Mouse (Mus musculus) yolk sac, embryonic 10.5 days (tissue): ENCODE measurements around the gene Art2b.
"Not testable (repeated sequence)": the region's sequence is repeated elsewhere in the genome, so short reads cannot be mapped to it uniquely, and the experiment has no call there.

Experiments
- DNase-seq: peaks from one replicate; pipeline ENCODE4 v3.0.0-alpha.2; 2017; ENCODE audit warnings: low spot score

Art2b gene

DNA sequence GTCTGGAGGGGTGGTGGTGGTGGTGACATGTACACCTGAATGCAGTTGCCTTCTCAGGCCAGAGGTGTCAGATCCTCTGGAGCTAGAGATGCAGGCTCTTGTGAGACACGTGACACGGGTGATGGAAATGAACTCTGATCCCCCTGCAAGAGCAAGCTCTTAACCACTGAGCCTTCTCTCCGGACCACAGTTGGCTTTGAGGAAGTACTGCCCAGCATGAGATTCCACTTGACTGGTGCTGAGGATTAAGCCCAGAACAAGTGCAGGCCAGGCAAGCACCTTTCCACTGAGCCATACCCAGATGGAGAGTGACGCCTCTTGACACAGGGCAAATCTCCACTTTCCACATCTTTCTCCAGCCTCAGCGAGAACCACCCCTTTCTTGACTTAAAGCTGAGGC is 26.0 kb downstream of the Art2b start:
- not testable (repeated sequence) for DNase-seq

DNA sequence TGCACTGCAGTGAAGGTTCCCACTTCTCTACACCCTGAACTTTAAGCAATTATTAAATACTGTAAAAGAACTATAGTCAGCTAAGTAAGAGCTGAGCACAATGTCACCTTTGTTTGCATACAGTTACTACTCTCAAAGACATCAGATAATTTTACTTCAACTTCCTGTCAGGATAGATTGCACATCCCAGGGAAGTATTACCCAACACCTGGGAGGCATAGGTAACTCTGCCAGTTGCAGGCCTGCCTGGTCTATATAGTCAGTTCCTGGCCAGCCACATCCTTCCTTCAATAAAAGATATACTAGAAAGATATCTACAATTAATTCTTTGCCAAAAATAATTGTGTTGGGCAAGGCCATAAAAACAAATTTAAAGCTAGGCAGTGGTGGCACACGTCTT is 28.0 kb downstream of the Art2b start:
- DNase-seq, result no peak

GRCm38 (mm10) chr7:101555473-101555872 is 29.9 kb downstream of the Art2b start:
- not testable (repeated sequence) for DNase-seq

DNA sequence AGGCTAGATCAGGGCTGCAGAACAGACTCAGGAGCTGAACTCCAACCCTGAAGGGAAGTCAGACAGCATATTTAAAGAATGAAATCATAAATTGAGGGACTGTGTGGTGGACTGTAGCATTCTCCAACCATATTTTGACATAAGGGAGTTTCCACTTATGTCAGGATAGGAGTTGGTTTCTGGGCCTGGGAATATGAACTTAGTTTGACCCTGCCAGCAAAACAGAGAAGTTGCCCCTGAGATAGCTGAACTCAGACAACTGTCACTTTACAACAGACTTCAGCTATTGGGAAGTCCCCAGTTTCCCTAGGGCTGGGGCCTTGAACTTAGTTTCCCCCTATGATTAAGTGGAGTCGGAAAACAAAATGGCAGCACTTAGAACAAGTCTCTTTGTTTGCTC is 33.9 kb downstream of the Art2b start:
- no peak for DNase-seq

DNA sequence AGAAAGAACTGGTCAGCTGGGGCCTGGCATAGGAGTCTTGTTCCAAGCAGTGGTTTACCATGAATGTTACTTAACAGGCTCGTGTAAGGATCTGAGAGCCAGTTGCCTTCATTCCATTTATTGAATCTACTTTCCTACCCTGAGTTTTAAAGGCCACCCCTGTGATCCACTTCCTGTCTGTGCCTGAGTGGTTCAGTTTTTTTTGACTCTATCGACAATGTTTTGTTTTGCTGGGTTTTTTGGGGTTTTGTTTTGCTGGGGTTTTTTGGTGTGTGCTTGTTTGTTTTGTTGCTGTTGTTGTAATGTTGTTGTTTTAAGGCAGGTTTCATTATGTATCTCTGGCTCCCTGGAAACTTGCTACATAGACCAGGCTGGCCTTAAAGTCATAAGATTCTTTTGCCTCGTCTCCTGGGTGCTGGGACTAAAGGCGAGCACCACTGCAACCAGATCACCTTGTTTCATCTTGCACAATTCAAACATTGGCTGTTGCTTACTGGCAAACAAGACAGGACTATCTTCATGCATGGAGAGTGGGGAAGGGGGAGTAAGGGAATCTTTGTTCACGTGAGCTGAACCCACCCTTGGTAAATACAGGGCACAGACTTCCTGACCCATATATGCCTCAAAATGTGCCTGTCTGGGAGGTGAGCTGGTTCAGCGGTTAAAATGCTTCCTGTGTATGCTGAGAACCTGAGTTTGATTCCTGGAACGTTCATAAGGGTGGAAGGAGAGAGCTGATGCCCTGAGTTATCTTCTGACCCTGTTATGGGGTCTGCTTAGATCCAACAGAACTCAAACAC is 34.5 kb downstream of the Art2b start:
- no peak for DNase-seq

DNA sequence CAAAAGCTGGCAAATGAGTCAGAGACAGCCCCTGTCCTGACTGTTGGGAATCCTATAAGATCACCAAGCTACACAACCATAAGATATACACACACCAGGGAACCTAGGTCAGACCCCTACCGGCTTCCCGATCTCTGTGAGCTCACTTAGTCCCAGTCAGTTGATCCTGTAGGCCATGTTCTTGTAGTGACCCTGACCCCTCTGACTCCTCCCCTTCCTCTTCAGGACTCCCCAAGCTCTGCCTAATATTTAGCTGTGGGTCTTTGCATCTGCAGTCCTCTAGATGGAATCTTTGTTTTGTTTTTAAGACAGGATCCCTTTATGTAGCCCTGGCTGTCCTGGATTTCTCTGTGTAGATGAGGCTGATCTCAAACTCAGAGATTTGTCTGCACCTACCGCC is 36.1 kb downstream of the Art2b start:
- DNase-seq, result no peak

GRCm38 (mm10) chr7:101547651-101548050 is 37.7 kb downstream of the Art2b start:
- no peak for DNase-seq

- DNase-seq, result no peak
Observed at GRCm38 (mm10) chr7:101541734-101542133, 43.7 kb downstream of the Art2b start.

GRCm38 (mm10) chr7:101541132-101541531 is 44.3 kb downstream of the Art2b start:
- peak; percentile 39 for DNase-seq

- DNase-seq, result no peak
Observed at GRCm38 (mm10) chr7:101540684-101541083, 44.7 kb downstream of the Art2b start.

DNA sequence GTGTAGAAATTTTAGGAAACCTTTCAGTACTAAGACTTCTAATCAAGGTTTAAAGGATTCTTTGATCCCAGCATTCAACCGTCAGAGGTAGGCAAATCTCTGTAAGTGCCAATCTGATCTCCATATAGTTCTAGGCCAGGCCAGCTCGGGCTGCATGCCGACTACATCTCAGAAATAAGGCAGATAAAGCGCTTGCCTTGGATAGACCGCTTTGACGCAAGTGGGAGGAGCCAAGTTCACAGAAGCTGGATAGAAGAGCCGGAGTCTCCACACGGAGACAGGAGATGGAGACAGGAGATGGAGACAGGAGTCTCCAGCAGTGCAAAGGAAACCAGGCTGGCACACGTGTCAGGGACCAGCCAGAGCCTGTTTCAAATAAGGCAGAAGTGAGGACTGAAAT is 45.6 kb downstream of the Art2b start:
- DNase-seq, result no peak

GRCm38 (mm10) chr7:101538141-101538933 is 47.1 kb downstream of the Art2b start:
- no peak for DNase-seq

GRCm38 (mm10) chr7:101537541-101537940 is 47.9 kb downstream of the Art2b start:
- DNase-seq, result no peak

- DNase-seq, result no peak
Observed at GRCm38 (mm10) chr7:101535517-101535916, 49.9 kb downstream of the Art2b start.

DNA sequence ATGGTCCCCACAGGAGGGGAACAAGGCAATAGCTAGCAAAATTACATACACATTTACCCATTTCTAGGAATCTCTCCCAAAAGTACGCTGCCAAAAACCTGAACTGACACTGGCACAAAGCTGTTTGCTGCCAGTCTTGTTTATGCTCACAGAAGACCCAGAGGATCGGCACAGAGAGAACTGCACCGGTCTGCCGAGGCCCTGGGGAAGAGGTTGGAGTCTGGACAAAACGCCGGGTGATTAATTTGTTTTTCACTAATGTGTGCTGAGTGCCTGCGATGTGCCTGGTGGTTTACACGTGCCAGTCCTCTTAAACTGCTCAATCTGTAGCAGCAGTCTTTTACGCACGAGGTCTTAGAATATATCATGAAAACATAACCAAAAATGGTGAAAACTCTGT is 50.3 kb downstream of the Art2b start:
- DNase-seq, result no peak

GRCm38 (mm10) chr7:101534428-101534827 is 51.0 kb downstream of the Art2b start:
- DNase-seq, result no peak
